ENCODE assay signal across 14 mouse cellular contexts in genomic region chr2:166661498-166661897, GRCm38 (mm10). TPM values are rescaled to one million over a fixed set of nuclear protein-coding genes. Genes with fewer than 3 reads are reported as not detected.
DNase-seq lines count a peak whose midpoint lies in the region; ATAC-seq and TF ChIP-seq lines count a peak whose summit lies in the region.
"Had no signal": no experiment of that assay in that cellular context is flagged by ENCODE, and none has a peak within 500 bp of the region (broad histone marks: within the 10 kb centered on the region; RNA-seq: fewer than 3 reads in every experiment).

No protein-coding gene starts in this region.

- no peaks in the 10 kb centered on the region for H3K36me3 ChIP-seq in heart, embryonic 10.5 days
- no peaks in the 10 kb centered on the region for H3K36me3 ChIP-seq in forebrain, postnatal 0 days (ENCODE audit: insufficient read depth)
- H3K36me3 ChIP-seq in midbrain, embryonic 14.5 days (ENCODE audit: control insufficient read depth, insufficient read depth, low read length) = no peaks in the 10 kb centered on the region
- H3K36me3 ChIP-seq in stomach, postnatal 0 days (ENCODE audit: control insufficient read depth, insufficient read depth, low read length) = no peaks in the 10 kb centered on the region
- H3K36me3 ChIP-seq: embryonic facial prominence, embryonic 12.5 days had no signal

- peak overlapping the region; percentile 8; the same call in 1 of the 2 replicates for H3K27ac ChIP-seq in heart, embryonic 10.5 days
- H3K27ac ChIP-seq in forebrain, postnatal 0 days (ENCODE audit: low read depth, low read length) = peak overlapping the region; percentile 64
- 0 out of 2 replicates have a peak overlapping the region, but pooled peaks have one; percentile 6 for H3K27ac ChIP-seq in midbrain, embryonic 14.5 days (replicated peaks; ENCODE audit: low read depth, low read length)
- H3K27ac ChIP-seq in stomach, postnatal 0 days (replicated peaks) = no peak overlapping the region
- H3K27ac ChIP-seq: embryonic facial prominence, embryonic 12.5 days; heart, adult 2 months had no signal

- no peak for TF ChIP-seq POLR2A in lung, adult 2 months (IDR thresholded peaks at IDR 0.05; ENCODE audit: borderline replicate concordance, extremely low read depth, low read depth, low read length)

- H3K4me1 ChIP-seq in heart, embryonic 10.5 days = peaks cover 70% of the 10 kb centered on the region
- peaks cover 17% of the 10 kb centered on the region for H3K4me1 ChIP-seq in forebrain, postnatal 0 days (ENCODE audit: insufficient read depth)
- H3K4me1 ChIP-seq in midbrain, embryonic 14.5 days (ENCODE audit: control insufficient read depth, insufficient read depth, low read length) = peaks cover 23% of the 10 kb centered on the region
- H3K4me1 ChIP-seq in lung, adult 2 months (ENCODE audit: control insufficient read depth, insufficient read depth, low read length) = peaks cover 7% of the 10 kb centered on the region
- no peaks in the 10 kb centered on the region for H3K4me1 ChIP-seq in stomach, postnatal 0 days (replicated peaks; ENCODE audit: control insufficient read depth, insufficient read depth)

- H3K9ac ChIP-seq in forebrain, postnatal 0 days = 0 out of 2 replicates have a peak overlapping the region, but pooled peaks have one; percentile 10
- no peak overlapping the region for H3K9ac ChIP-seq in midbrain, embryonic 14.5 days (replicated peaks; ENCODE audit: low read length)
- no peak overlapping the region for H3K9ac ChIP-seq in stomach, postnatal 0 days (ENCODE audit: low read length)
- H3K9ac ChIP-seq: embryonic facial prominence, embryonic 12.5 days had no signal

- no peaks in the 10 kb centered on the region for H3K27me3 ChIP-seq in heart, embryonic 10.5 days (ENCODE audit: insufficient read depth, poor library complexity, severe bottlenecking)
- H3K27me3 ChIP-seq in forebrain, postnatal 0 days (ENCODE audit: insufficient read depth, low read length) = no peaks in the 10 kb centered on the region
- H3K27me3 ChIP-seq in midbrain, embryonic 14.5 days (ENCODE audit: control insufficient read depth, insufficient read depth, low read length) = no peaks in the 10 kb centered on the region
- no peaks in the 10 kb centered on the region for H3K27me3 ChIP-seq in stomach, postnatal 0 days (ENCODE audit: control insufficient read depth, insufficient read depth, low read length)
- H3K27me3 ChIP-seq: embryonic facial prominence, embryonic 12.5 days had no signal

- no peak overlapping the region for H3K4me2 ChIP-seq in forebrain, postnatal 0 days (ENCODE audit: low read depth)
- no peak overlapping the region for H3K4me2 ChIP-seq in midbrain, embryonic 14.5 days (ENCODE audit: low read length)
- H3K4me2 ChIP-seq in stomach, postnatal 0 days (replicated peaks; ENCODE audit: low read depth) = no peak overlapping the region
- H3K4me2 ChIP-seq: embryonic facial prominence, embryonic 12.5 days; liver, embryonic 11.5 days had no signal

- WGBS in heart, embryonic 10.5 days = 74% methylated on average over 12 of the region's 12 CpGs
- WGBS in forebrain, postnatal 0 days = 64% methylated on average over 12 of the region's 12 CpGs
- 71% methylated on average over 12 of the region's 12 CpGs for WGBS in midbrain, embryonic 14.5 days
- WGBS in lung, adult 2 months = 73% methylated on average over 12 of the region's 12 CpGs
- 82% methylated on average over 12 of the region's 12 CpGs for WGBS in stomach, postnatal 0 days

- TF ChIP-seq EP300 in stomach, postnatal 0 days (optimal IDR thresholded peaks at IDR 0.05) = no peak

- no peak for DNase-seq in heart, embryonic 10.5 days (ENCODE audit: low spot score)
- DNase-seq in heart, adult 8-10 months (ENCODE audit: low spot score) = no peak
- peak; percentile 60 for DNase-seq in brain, adult 2 months (ENCODE audit: low read depth, low spot score)
- no peak for DNase-seq in forebrain, postnatal 0 days
- no peak for DNase-seq in midbrain, embryonic 14.5 days
- DNase-seq in lung, adult 2 months = no peak
- no peak for DNase-seq in stomach, postnatal 0 days (ENCODE audit: low spot score)
- DNase-seq: adrenal gland, postnatal 36 days; heart, adult 2 months; heart, postnatal 10 days had no signal

- H3K4me3 ChIP-seq in heart, embryonic 10.5 days = no peak overlapping the region
- H3K4me3 ChIP-seq in forebrain, postnatal 0 days (ENCODE audit: low read depth, low read length) = no peak overlapping the region
- no peak overlapping the region for H3K4me3 ChIP-seq in midbrain, embryonic 14.5 days (replicated peaks; ENCODE audit: low read depth, low read length)
- no peak overlapping the region for H3K4me3 ChIP-seq in lung, adult 2 months (replicated peaks; ENCODE audit: extremely low read depth, low read depth, low read length)
- H3K4me3 ChIP-seq in stomach, postnatal 0 days (ENCODE audit: low read depth, low read length) = no peak overlapping the region
- H3K4me3 ChIP-seq: embryonic facial prominence, embryonic 12.5 days; heart, adult 2 months; megakaryocyte, embryonic 14.5 days had no signal

- no peaks in the 10 kb centered on the region for H3K9me3 ChIP-seq in heart, embryonic 10.5 days
- H3K9me3 ChIP-seq in forebrain, postnatal 0 days (ENCODE audit: low read length) = no peaks in the 10 kb centered on the region
- H3K9me3 ChIP-seq in midbrain, embryonic 14.5 days (ENCODE audit: control insufficient read depth, low read length) = no peaks in the 10 kb centered on the region
- H3K9me3 ChIP-seq in stomach, postnatal 0 days (ENCODE audit: control insufficient read depth, low read length) = no peaks in the 10 kb centered on the region
- H3K9me3 ChIP-seq: embryonic facial prominence, embryonic 12.5 days; megakaryocyte, embryonic 14.5 days had no signal

- no peak for TF ChIP-seq CTCF in forebrain, postnatal 0 days (IDR thresholded peaks at IDR 0.05; ENCODE audit: low read depth)
- TF ChIP-seq CTCF in lung, adult 2 months (IDR thresholded peaks at IDR 0.05; ENCODE audit: insufficient read depth, low read length) = no peak
- TF ChIP-seq CTCF in stomach, postnatal 0 days (IDR thresholded peaks at IDR 0.05; ENCODE audit: low read depth) = no peak

- ATAC-seq in forebrain, postnatal 0 days = no peak
- no peak for ATAC-seq in midbrain, embryonic 14.5 days (ENCODE audit: low FRiP score, low TSS enrichment)
- no peak for ATAC-seq in stomach, postnatal 0 days (ENCODE audit: low FRiP score, low TSS enrichment)
- ATAC-seq: activated CD4-positive, CD25-positive, alpha-beta regulatory T cell, adult 4 months had no signal

RNA-seq across cellular contexts. Expression of gene Prex1, which starts 52.1 kb away (rescaled TPM):
- 10.9 and 13.2 TPM in 2 replicates for polyA plus RNA-seq in heart, embryonic 10.5 days (2016; fragmentation: Nextera tagmentation; extraction: Ambion mirVana)
- 1 to 10 TPM; 4.2 to 5.4 (median 4.8) TPM for total RNA-seq in heart, adult 8-10 months (2022)
- total RNA-seq in forebrain, postnatal 0 days (2014; rRNA removed) = 30.6 and 31.3 TPM in 2 replicates
- polyA plus RNA-seq in forebrain, postnatal 0 days (2015; fragmentation: Nextera tagmentation; extraction: Ambion mirVana) = 14.5 and 17.5 TPM in 2 replicates
- 20.3 and 24.2 TPM in 2 replicates for polyA plus RNA-seq in midbrain, embryonic 14.5 days (2014; fragmentation: Nextera tagmentation; extraction: Ambion mirVana)
- polyA plus RNA-seq in lung, adult 2 months (2012; rRNA removed) = 61.1 and 64.0 TPM in 2 replicates
- polyA plus RNA-seq in stomach, postnatal 0 days (2015; fragmentation: Nextera tagmentation; extraction: Ambion mirVana) = 12.0 and 12.8 TPM in 2 replicates
